Mouse (Mus musculus) lung, embryonic 14.5 days (tissue): ENCODE results near the gene Ranbp10. TPM values are rescaled to one million over a fixed set of nuclear protein-coding genes. Genes with fewer than 3 reads are reported as not detected.

Experiments used
- ATAC-seq: fragments of 200-750 bp; cut with Nextera tagmentation; 2 replicates; pipeline ENCODE4 v1.8.0; 2017; ENCODE audit warnings: mild to moderate bottlenecking, moderate TSS enrichment, moderate library complexity; ENCODE audit not compliant: insufficient read depth
- DNase-seq: peaks from one replicate; pipeline ENCODE4 v3.0.0-alpha.2; 2015
- H3K27ac ChIP-seq: fragments of 300-500 bp; sonication (generic); 2 replicates; pipeline ENCODE4 v1.5.1; 2014; ENCODE audit warnings: low read depth, mild to moderate bottlenecking, moderate library complexity
- H3K27me3 ChIP-seq: fragments of 300-500 bp; sonication (generic); 2 replicates; pipeline ENCODE4 v1.6.1; 2014; ENCODE audit warnings: low read length, control low read depth; ENCODE audit not compliant: insufficient read depth
- H3K36me3 ChIP-seq: fragments of 300-500 bp; sonication (generic); 2 replicates; pipeline ENCODE4 v1.6.1; 2014; ENCODE audit warnings: control low read depth; ENCODE audit not compliant: insufficient read depth
- H3K4me1 ChIP-seq: fragments of 300-500 bp; sonication (generic); 2 replicates; pipeline ENCODE4 v1.6.1; 2014; ENCODE audit warnings: antibody characterized with exemption, control low read depth; ENCODE audit not compliant: insufficient read depth
- H3K4me2 ChIP-seq: fragments of 300-500 bp; sonication (generic); 2 replicates; pipeline ENCODE4 v1.6.1; 2014; ENCODE audit warnings: mild to moderate bottlenecking
- H3K4me3 ChIP-seq: fragments of 300-500 bp; sonication (generic); 2 replicates; pipeline ENCODE4 v1.5.1; 2014; ENCODE audit warnings: low read depth, low read length
- H3K9ac ChIP-seq: fragments of 300-500 bp; sonication (generic); 2 replicates; pipeline ENCODE4 v1.6.1; 2014
- H3K9me3 ChIP-seq: fragments of 300-500 bp; sonication (generic); 2 replicates; pipeline ENCODE4 v1.6.1; 2016; ENCODE audit warnings: low read depth, low read length, control low read depth
- CTCF ChIP-seq: IDR thresholded peaks from 2 replicates; pipeline ENCODE4 v1.5.1; 2016; ENCODE audit warnings: antibody characterized with exemption, low read depth
- WGBS: fragments of 180-500 bp; shearing (Covaris S2); extraction: QIAGEN DNeasy Blood & Tissue Kit; methylation state at CpG from one replicate; pipeline ENCODE4 v1.1.7; 2014; 5-methylcytosine and 5-hydroxymethylcytosine counted together
- polyA plus RNA-seq: library from polyadenylated mRNA; unstranded; fragments of >200 nt; fragmentation: Nextera tagmentation; extraction: Ambion mirVana; gene quantifications from 2 replicates; pipeline ENCODE4 v1.2.1, GENCODE M21; 2014

Ranbp10 gene
- polyA plus RNA-seq, 1 experiment from 2014 or later = 13.8 TPM

DNA sequence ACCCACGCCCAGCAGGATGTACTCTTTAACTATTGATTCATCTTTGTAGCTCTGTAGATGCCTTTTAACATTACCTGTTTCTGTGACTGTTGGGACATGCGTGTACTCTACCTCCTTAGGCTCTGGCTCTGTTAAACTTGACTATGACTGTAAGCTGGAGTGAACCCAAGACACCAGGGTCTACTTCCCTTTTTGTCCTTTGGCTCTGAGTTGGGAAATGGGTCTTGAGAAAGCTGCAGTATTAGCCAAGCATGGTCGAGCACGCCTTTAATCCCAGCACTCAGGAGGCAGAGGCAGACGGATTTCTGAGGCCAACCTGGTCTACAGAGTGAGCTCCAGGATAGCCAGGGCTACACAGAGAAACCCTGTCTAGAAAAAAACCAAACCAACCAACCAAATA is 31.3 kb upstream of the Ranbp10 start:
- no peak for TF ChIP-seq CTCF
- Histone ChIP-seq H3K9ac (no peak overlapping the region), H3K4me1 (peaks cover 19% of the 10 kb centered on the region), H3K4me2 (no peak overlapping the region), H3K27me3 (no peaks in the 10 kb centered on the region), H3K36me3 (peaks cover 5% of the 10 kb centered on the region; the same call in 1 of the 2 replicates), H3K27ac (no peak overlapping the region), H3K4me3 (no peak overlapping the region), H3K9me3 (no peaks in the 10 kb centered on the region)
- 87% methylated on average over 5 of the region's 5 CpGs for WGBS
- ATAC-seq = no peak
- DNase-seq = no peak

DNA sequence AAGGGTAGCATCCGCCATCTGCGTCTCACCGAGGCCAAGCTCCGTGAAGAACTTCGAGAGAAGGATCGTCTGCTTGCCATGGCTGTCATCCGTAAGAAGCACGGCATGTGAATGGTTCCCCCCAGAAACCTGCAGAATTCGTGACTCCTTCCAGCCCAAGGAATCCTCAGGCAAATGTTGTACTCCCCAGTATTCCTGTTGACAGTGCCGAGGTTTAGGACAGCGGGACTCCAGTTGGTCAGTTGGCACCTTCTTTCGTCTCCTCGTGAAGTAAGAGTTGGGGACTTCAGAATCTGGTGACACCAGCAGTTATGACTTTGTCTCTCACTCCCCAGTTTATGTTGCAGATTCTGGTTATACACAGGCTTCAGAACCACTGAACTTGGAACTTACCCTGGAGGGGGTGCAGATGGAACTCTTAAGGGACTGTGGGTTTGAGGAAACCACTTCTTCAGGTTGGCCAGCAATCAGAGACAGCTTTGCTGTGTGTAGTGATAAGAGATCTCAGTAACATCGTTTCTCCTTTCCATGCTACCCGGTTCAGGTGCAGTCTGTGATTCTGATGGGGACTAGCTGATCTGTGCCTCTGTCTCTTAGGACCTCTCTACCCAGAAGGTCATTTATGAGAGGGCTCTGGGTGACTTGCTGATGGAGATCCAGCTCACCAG is 29.2 kb upstream of the Ranbp10 start:
- Histone ChIP-seq H3K27ac (peak overlapping the region; percentile 86; the same call in 1 of the 2 replicates), H3K27me3 (no peaks in the 10 kb centered on the region), H3K9ac (peak overlapping the region; percentile 82), H3K9me3 (no peaks in the 10 kb centered on the region), H3K4me2 (peak overlapping the region; percentile 99), H3K4me3 (peak overlapping the region; percentile 80), H3K36me3 (no peaks in the 10 kb centered on the region), H3K4me1 (peaks cover 13% of the 10 kb centered on the region)
- ATAC-seq = no peak
- WGBS = 11% methylated on average over 15 of the region's 15 CpGs
- DNase-seq = no peak
- TF ChIP-seq CTCF = no peak

DNA sequence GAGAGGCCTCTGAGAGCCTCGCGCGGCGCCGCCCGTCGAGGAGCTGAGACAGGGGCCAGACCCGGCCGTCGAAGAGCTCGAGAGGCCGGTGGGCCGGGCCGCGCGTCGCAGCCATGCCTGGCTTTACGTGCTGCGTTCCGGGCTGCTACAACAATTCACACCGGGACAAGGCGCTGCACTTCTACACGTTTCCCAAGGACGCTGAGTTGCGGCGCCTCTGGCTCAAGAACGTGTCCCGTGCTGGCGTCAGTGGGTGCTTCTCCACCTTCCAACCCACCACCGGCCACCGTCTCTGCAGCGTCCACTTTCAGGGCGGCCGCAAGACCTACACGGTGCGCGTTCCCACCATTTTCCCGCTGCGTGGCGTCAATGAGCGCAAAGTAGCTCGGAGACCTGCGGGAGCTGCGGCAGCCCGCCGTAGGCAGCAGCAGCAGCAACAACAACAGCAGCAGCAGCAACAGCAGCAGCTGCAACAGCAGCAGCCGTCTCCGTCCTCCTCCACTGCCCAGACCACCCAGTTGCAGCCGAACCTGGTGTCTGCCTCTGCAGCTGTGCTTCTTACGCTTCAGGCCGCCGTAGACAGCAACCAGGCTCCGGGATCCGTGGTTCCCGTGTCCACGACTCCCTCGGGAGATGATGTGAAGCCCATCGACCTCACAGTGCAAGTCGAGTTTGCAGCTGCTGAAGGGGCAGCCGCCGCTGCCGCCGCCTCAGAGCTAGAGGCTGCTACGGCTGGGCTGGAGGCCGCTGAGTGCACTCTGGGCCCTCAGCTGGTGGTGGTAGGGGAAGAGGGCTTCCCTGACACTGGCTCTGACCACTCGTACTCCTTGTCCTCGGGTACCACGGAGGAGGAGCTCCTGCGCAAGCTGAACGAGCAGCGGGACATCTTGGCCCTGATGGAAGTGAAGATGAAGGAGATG is 28.4 kb upstream of the Ranbp10 start:
- Histone ChIP-seq H3K27me3 (no peaks in the 10 kb centered on the region), H3K9ac (peak overlapping the region; percentile 82), H3K36me3 (no peaks in the 10 kb centered on the region), H3K4me2 (peak overlapping the region; percentile 99), H3K4me1 (peaks cover 12% of the 10 kb centered on the region), H3K27ac (peak overlapping the region; percentile 86), H3K9me3 (no peaks in the 10 kb centered on the region), H3K4me3 (peak overlapping the region; percentile 80)
- DNase-seq (peak; percentile 57), ATAC-seq (peak; percentile 3)
- under 1% methylated on average over 67 of the region's 71 CpGs for WGBS
- TF ChIP-seq CTCF = no peak

DNA sequence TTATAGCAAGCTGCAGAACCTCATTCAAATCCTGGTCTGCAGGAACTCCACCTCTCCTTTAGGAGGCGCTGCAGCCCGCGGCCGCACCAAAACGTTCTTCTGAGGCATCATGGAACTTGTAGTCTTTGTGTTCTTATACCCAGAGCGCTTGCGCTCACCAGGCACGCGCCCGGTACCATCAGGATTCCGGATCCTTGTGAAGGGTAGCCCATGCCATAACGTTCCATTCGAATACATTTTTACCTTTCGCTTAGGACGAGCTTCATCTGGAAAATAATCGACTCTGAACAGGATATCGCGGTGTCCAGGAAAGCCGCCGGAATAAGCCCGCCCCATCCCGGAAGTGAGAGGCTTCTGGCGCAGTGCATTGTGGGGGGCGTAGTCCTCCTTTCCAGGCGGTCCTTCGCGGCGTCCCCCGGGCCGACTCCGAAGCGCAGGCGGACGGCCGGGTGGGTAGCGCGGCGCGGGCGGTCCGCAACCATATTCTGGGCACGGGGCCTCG is 27.6 kb upstream of the Ranbp10 start, which contains the start of gene Thap11:
Gene Thap11 (plus strand): TSS at position 418 of the 502 bp plus-strand sequence.
- under 1% methylated on average over 43 of the region's 43 CpGs for WGBS
- Histone ChIP-seq H3K9me3 (no peaks in the 10 kb centered on the region), H3K4me1 (peaks cover 12% of the 10 kb centered on the region), H3K4me3 (peak within 1 kb of the TSS; percentile 80), H3K9ac (peak within 1 kb of the TSS; percentile 82), H3K27me3 (no peaks in the 10 kb centered on the region), H3K4me2 (peak within 1 kb of the TSS; percentile 99), H3K27ac (peak within 1 kb of the TSS; percentile 86), H3K36me3 (no peaks in the 10 kb centered on the region)
- TF ChIP-seq CTCF = peak; percentile 83
- peak; percentile 92 for ATAC-seq
- peak; percentile 96 for DNase-seq

DNA sequence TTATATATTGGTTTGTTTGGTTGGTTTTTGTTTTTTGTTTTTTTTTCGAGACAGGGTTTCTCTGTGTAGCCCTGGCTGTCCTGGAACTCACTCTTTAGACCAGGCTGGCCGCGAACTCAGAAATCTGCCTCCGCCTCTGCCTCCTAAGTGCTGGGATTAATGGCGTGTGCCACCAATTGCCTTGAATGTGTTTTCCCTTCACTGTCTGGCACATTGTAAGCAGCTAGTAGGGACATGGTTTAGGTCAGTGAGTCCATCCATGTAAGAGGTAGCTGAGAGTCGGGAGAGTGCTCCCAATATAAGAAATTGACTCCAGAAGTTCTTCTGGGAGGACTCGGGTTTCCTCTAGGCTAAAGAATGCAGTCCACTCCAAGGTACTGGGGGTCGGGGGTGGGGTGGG is 27.2 kb upstream of the Ranbp10 start:
- Histone ChIP-seq H3K4me2 (peak overlapping the region; percentile 99), H3K36me3 (peaks cover 3% of the 10 kb centered on the region), H3K4me1 (peaks cover 12% of the 10 kb centered on the region), H3K9me3 (no peaks in the 10 kb centered on the region), H3K27ac (peak overlapping the region; percentile 52; the same call in 1 of the 2 replicates), H3K4me3 (peak overlapping the region; percentile 80), H3K9ac (peak overlapping the region; percentile 82; the same call in 1 of the 2 replicates), H3K27me3 (no peaks in the 10 kb centered on the region)
- no peak for TF ChIP-seq CTCF
- 25% methylated on average over 8 of the region's 8 CpGs for WGBS
- ATAC-seq (no peak), DNase-seq (no peak)

DNA sequence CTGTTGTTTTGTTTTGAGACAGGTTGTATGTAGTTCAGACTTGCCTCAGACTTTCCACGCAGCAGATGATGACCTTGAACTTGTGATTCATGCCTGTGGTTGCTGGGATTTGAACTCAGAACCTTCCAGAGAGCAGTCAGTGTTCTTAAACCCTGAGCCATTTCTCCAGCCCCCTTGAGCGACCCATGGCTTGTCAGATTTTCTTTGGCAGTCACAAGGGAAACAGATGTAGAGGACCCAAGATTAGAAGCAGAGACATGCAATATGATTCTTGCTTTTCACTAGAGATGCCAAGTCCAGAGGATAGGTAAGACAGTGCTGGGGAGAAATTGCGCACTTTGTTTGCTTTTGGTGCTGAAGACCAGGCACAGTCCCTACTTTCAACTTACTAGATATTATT is 26.0 kb upstream of the Ranbp10 start, which contains the start of gene Cenpt:
Gene Cenpt (minus strand): TSS at position 101 of the 400 bp plus-strand sequence.
- Histone ChIP-seq H3K4me2 (no peak within 1 kb of the TSS), H3K27ac (no peak within 1 kb of the TSS), H3K9ac (no peak within 1 kb of the TSS), H3K36me3 (peaks cover 15% of the 10 kb centered on the region), H3K4me3 (no peak within 1 kb of the TSS), H3K4me1 (peaks cover 12% of the 10 kb centered on the region), H3K9me3 (no peaks in the 10 kb centered on the region), H3K27me3 (no peaks in the 10 kb centered on the region)
- no peak for ATAC-seq
- DNase-seq = no peak
- TF ChIP-seq CTCF = no peak
- WGBS = 82% methylated on average over 3 of the region's 3 CpGs
